Mouse (Mus musculus) spleen, adult 18-20 months (tissue): ENCODE data around the gene D230025D16Rik.
A peak's percentile ranks its signal among the peaks of the same experiment; 100 is the strongest.

ENCODE experiments used
- DNase-seq, 2 experiments: peaks; one replicate each; pipeline ENCODE4 v3.0.0; 2022; ENCODE audit warnings: mixed read lengths in 2 of 2

The D230025D16Rik gene

GRCm38 (mm10) chr8:105294776-105295175, 69.8 kb downstream of the D230025D16Rik start:
- DNase-seq = no peak

GRCm38 (mm10) chr8:105295256-105295655, 70.3 kb downstream of the D230025D16Rik start:
- DNase-seq = no peak

GRCm38 (mm10) chr8:105295895-105296573, 71.1 kb downstream of the D230025D16Rik start, which contains the start of gene Exoc3l:
Gene Exoc3l, minus strand, starts transcription at chr8:105296101.
- no peak for DNase-seq

DNA sequence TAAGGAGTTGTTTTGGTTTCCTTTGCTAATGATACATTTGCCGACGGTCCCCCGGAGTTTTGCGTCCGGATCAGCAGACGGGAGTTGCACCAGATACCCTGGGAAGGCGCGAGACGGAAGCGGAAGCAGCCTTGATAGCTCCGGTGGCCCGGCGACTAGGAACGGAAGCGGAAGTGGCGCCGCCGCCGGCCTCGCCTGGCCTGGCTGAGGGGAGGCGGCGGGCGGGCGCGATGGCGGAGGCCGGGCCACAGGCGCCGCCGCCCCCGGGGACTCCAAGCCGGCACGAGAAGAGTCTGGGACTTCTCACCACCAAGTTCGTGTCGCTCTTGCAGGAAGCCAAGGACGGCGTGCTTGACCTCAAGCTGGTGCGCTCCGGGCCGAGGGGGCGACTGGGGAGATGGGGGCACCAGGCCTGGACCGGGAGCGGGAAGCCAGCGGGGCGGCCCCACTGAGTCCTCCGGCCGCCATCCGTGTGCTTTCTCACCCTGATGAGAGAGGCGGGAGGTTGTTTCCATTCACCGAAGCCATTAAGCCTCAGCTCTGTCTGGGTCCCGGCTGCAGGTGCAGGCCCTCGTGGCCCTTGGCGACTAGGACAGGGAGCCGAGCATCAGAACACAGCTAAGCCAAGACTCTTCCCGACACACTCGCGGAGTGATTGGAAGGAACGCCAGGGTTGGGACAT, 72.7 kb downstream of the D230025D16Rik start, which contains the start of gene E2f4:
TSS of gene E2f4 (plus strand) at position 153 of the 682 bp plus-strand sequence.
- peak; percentile 82 to 86 for DNase-seq

DNA sequence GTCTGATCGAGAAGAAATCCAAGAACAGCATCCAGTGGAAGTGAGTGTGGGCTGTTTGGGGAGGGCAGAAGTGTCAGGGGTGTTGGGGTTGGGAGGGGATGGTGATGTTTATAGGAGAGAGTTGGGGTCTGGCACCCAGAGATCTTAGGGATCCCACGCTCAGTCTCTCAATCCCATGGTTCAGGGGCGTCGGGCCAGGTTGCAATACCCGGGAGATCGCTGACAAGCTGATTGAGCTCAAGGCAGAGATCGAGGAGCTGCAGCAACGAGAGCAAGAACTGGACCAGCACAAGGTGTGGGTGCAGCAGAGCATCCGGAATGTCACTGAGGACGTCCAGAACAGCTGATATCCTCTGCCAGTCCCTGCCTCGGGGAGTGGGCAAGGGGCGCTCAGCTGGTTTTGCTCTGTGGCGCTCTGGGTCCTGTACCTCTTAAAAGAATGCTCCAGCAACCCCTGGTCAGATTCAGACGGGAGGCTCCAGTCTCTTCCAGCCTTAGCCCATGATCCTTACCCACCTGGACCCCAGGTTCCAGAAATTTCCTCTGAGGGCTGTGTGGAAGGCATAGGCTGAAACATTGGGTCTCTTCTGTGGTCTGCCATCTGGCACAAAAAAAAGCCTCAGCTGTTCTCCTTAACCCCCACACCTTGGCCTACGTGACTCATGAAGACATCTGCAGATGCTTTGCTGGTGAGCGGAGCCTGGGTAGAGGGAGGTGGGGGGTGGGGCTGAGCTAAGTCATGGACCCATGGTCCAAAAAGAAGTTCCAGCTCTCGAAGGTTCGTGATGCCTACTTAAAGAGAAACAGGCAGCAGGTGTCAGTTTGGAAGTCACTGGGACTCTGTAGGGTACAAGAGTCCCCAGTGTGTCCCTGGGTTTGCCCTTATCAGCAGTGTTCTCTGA, 73.7 kb downstream of the D230025D16Rik start:
- no peak for DNase-seq

DNA sequence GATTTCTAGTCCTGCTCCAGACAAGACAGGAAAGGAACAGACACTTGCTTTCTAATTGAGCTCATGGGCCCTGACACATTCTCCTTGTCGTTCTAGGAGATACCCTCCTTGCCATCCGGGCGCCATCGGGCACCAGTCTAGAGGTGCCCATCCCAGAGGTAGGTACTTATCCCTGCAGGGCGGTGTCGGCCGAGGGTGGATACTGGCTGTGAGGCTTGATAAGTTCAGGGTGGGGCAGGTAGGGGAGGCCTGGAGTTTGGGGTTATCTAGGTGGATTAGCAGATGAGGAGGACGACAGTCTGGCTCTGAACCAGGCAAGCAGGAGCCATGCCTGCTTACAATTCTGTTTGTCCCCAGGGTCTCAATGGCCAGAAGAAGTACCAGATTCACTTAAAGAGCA, 75.0 kb downstream of the D230025D16Rik start:
- no peak for DNase-seq
